Mouse (Mus musculus) spleen, adult 2 months (tissue): Measurements from ENCODE around the gene Gclm.

Experiments used
- CTCF ChIP-seq: fragments of 200-500 bp; IDR thresholded peaks from 2 replicates; pipeline ENCODE4 v1.5.1; 2011; ENCODE audit warnings: mild to moderate bottlenecking, inconsistent platforms; ENCODE audit not compliant: insufficient read depth, insufficient read length, insufficient replicate concordance; ENCODE audit errors: extremely low read depth
- POLR2A ChIP-seq: fragments of 200-500 bp; IDR thresholded peaks from 2 replicates; pipeline ENCODE4 v1.6.1; 2011; ENCODE audit warnings: low read depth, low read length, inconsistent platforms

DNA sequence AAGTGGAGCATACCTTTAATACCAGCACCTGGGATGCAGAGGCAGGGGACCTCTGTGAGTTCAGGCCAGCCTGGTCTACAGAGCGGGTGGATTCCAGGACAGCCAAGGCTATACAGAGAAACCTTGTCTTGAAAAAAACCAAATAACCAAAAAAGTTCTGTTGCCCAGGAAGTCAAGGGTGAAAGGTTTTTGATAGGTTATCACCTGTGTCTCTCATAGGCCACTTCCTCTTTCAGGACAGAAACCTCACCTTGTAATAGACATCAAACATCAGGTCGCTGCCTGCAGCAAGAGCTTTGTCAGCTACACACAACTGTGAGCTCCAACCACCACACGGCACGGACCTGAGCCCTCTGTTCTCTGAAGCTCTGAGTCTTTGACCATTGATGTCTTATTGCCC, 59.2 kb downstream of the Gclm start:
- TF ChIP-seq POLR2A: no peak
- TF ChIP-seq CTCF: no peak
